Mouse (Mus musculus) hindbrain, embryonic 11.5 days (tissue): Measurements from ENCODE around the gene Crls1. TPM values are rescaled to one million over a fixed set of nuclear protein-coding genes. Genes with fewer than 3 reads are reported as not detected.

Source experiments
- ATAC-seq: fragments of 200-750 bp; cut with Nextera tagmentation; 2 replicates; pipeline ENCODE4 v1.8.0; 2017; ENCODE audit warnings: mild to moderate bottlenecking, moderate TSS enrichment, moderate library complexity; ENCODE audit not compliant: low FRiP score
- DNase-seq: peaks from one replicate; pipeline ENCODE4 v3.0.0-alpha.2; 2015; ENCODE audit warnings: low spot score
- H3K27ac ChIP-seq: fragments of 300-500 bp; sonication (generic); 2 replicates; pipeline ENCODE4 v1.5.1; 2014; ENCODE audit warnings: mild to moderate bottlenecking, low read depth, low read length
- H3K27me3 ChIP-seq: fragments of 300-500 bp; sonication (generic); 2 replicates; pipeline ENCODE4 v1.6.1; 2014; ENCODE audit warnings: mild to moderate bottlenecking, low read length, moderate library complexity, mixed read lengths; ENCODE audit not compliant: control insufficient read depth, insufficient read depth
- H3K36me3 ChIP-seq: fragments of 300-500 bp; sonication (generic); 2 replicates; pipeline ENCODE4 v1.6.1; 2014; ENCODE audit warnings: mild to moderate bottlenecking, low read length, moderate library complexity, mixed read lengths; ENCODE audit not compliant: control insufficient read depth, insufficient read depth
- H3K4me1 ChIP-seq: fragments of 300-500 bp; sonication (generic); replicated peaks from 2 replicates; pipeline ENCODE4 v1.6.1; 2014; ENCODE audit warnings: low read length, mixed read lengths; ENCODE audit not compliant: control insufficient read depth, insufficient read depth
- H3K4me2 ChIP-seq: fragments of 300-500 bp; sonication (generic); replicated peaks from 2 replicates; pipeline ENCODE4 v1.6.1; 2014; ENCODE audit warnings: mild to moderate bottlenecking, low read depth, low read length
- H3K4me3 ChIP-seq: fragments of 300-500 bp; sonication (generic); 2 replicates; pipeline ENCODE4 v1.5.1; 2014; ENCODE audit warnings: low read depth, low read length
- H3K9ac ChIP-seq: fragments of 300-500 bp; sonication (generic); 2 replicates; pipeline ENCODE4 v1.6.1; 2014; ENCODE audit warnings: low read depth, low read length
- H3K9me3 ChIP-seq: fragments of 300-500 bp; sonication (generic); 2 replicates; pipeline ENCODE4 v1.6.1; 2016; ENCODE audit warnings: low read length; ENCODE audit not compliant: control insufficient read depth
- WGBS: fragments of 180-500 bp; shearing (Covaris S2); extraction: QIAGEN DNeasy Blood & Tissue Kit; methylation state at CpG from one replicate; pipeline ENCODE4 v1.1.7; 2014; 5-methylcytosine and 5-hydroxymethylcytosine counted together
- polyA plus RNA-seq: library from polyadenylated mRNA; unstranded; fragments of >200 nt; fragmentation: Nextera tagmentation; extraction: Ambion mirVana; gene quantifications from 2 replicates; pipeline ENCODE4 v1.2.1, GENCODE M21; 2014

The Crls1 gene
- 11.5 and 21.7 TPM in 2 replicates for polyA plus RNA-seq

GRCm38 (mm10) chr2:132846407-132847358 lies at the start of gene Crls1:
Crls1 (plus strand) TSS chr2:132846666.
- peak within 1 kb of the TSS; percentile 76 for H3K27ac ChIP-seq
- peak within 1 kb of the TSS; percentile 87 for H3K4me3 ChIP-seq
- peak; percentile 98 for DNase-seq
- peaks cover 2% of the 10 kb centered on the region for H3K4me1 ChIP-seq
- peak; percentile 94 for ATAC-seq
- no peaks in the 10 kb centered on the region for H3K9me3 ChIP-seq
- H3K9ac ChIP-seq: peak within 1 kb of the TSS; percentile 85
- H3K27me3 ChIP-seq: no peaks in the 10 kb centered on the region
- under 1% methylated on average over 92 of the region's 96 CpGs for WGBS
- H3K4me2 ChIP-seq: peak within 1 kb of the TSS; percentile 78
- no peaks in the 10 kb centered on the region for H3K36me3 ChIP-seq

GRCm38 (mm10) chr2:132802976-132803375 lies 43.5 kb upstream of the Crls1 start:
- WGBS: 95% methylated on average over 2 of the region's 2 CpGs
- no peak for ATAC-seq
- H3K36me3 ChIP-seq: peaks cover 12% of the 10 kb centered on the region

GRCm38 (mm10) chr2:132815608-132816314 lies 30.7 kb upstream of the Crls1 start, which contains the start of the genes Trmt6 and Mcm8:
Trmt6 (minus strand) TSS chr2:132816055.
Mcm8 (plus strand) TSS chr2:132816141.
- DNase-seq (peak; percentile 96), ATAC-seq (peak; percentile 100)
- under 1% methylated on average over 59 of the region's 59 CpGs for WGBS
- no peaks in the 10 kb centered on the region for H3K9me3 ChIP-seq
- H3K27ac ChIP-seq: peak within 1 kb of the TSS; percentile 60; the same call in 1 of the 2 replicates
- no peaks in the 10 kb centered on the region for H3K36me3 ChIP-seq
- peaks cover 3% of the 10 kb centered on the region; the same call in 1 of the 2 replicates for H3K4me1 ChIP-seq
- H3K27me3 ChIP-seq: no peaks in the 10 kb centered on the region
- peak within 1 kb of the TSS; percentile 65 for H3K9ac ChIP-seq
- peak within 1 kb of the TSS; percentile 70 for H3K4me3 ChIP-seq
- peak within 1 kb of the TSS; percentile 65 for H3K4me2 ChIP-seq

More at GRCm38 (mm10) chr2:132802976-132803375, 43.5 kb upstream of the Crls1 start:
- no peak for DNase-seq
- Histone ChIP-seq H3K9me3 (no peaks in the 10 kb centered on the region), H3K4me3 (no peak overlapping the region), H3K27ac (no peak overlapping the region), H3K27me3 (no peaks in the 10 kb centered on the region), H3K4me2 (no peak overlapping the region), H3K4me1 (no peaks in the 10 kb centered on the region), H3K9ac (no peak overlapping the region)

- Histone ChIP-seq H3K27ac (no peak overlapping the region), H3K36me3 (0 out of 2 replicates have a peak, but pooled peaks cover 2% of the 10 kb centered on the region), H3K4me1 (no peaks in the 10 kb centered on the region), H3K9ac (no peak overlapping the region), H3K27me3 (no peaks in the 10 kb centered on the region), H3K4me3 (no peak overlapping the region), H3K9me3 (no peaks in the 10 kb centered on the region), H3K4me2 (no peak overlapping the region)
- DNase-seq: no peak
- WGBS: 96% methylated on average over 4 of the region's 4 CpGs
- no peak for ATAC-seq
Measured at GRCm38 (mm10) chr2:132841071-132841470, 5.4 kb upstream of the Crls1 start.

- H3K27ac ChIP-seq: no peak overlapping the region
- H3K9ac ChIP-seq: peak overlapping the region; percentile 85; the same call in 1 of the 2 replicates
- no peaks in the 10 kb centered on the region for H3K27me3 ChIP-seq
- H3K4me2 ChIP-seq: peak overlapping the region; percentile 78
- no peaks in the 10 kb centered on the region for H3K9me3 ChIP-seq
- 38% methylated on average over 7 of the region's 7 CpGs for WGBS
- peak overlapping the region; percentile 87 for H3K4me3 ChIP-seq
- ATAC-seq (no peak), DNase-seq (peak; percentile 5)
- H3K4me1 ChIP-seq: peaks cover 2% of the 10 kb centered on the region
- H3K36me3 ChIP-seq: no peaks in the 10 kb centered on the region
Measured at GRCm38 (mm10) chr2:132847581-132847980, 1.1 kb downstream of the Crls1 start.

- H3K36me3 ChIP-seq: no peaks in the 10 kb centered on the region
- no peak overlapping the region for H3K4me2 ChIP-seq
- peaks cover 2% of the 10 kb centered on the region for H3K4me1 ChIP-seq
- no peak overlapping the region for H3K9ac ChIP-seq
- H3K27ac ChIP-seq: no peak overlapping the region
- H3K27me3 ChIP-seq: no peaks in the 10 kb centered on the region
- WGBS: 92% methylated on average over 4 of the region's 4 CpGs
- no peak for DNase-seq
- no peaks in the 10 kb centered on the region for H3K9me3 ChIP-seq
- ATAC-seq: no peak
- no peak overlapping the region for H3K4me3 ChIP-seq
Measured at GRCm38 (mm10) chr2:132848361-132848760, 1.9 kb downstream of the Crls1 start.

- Histone ChIP-seq H3K4me2 (no peak overlapping the region), H3K27ac (no peak overlapping the region), H3K4me1 (peaks cover 2% of the 10 kb centered on the region), H3K36me3 (no peaks in the 10 kb centered on the region), H3K9ac (no peak overlapping the region), H3K9me3 (no peaks in the 10 kb centered on the region), H3K4me3 (no peak overlapping the region), H3K27me3 (no peaks in the 10 kb centered on the region)
- ATAC-seq: no peak
- no peak for DNase-seq
- WGBS: 92% methylated on average over 6 of the region's 6 CpGs
Measured at GRCm38 (mm10) chr2:132849141-132849540, 2.7 kb downstream of the Crls1 start.

- Histone ChIP-seq H3K27me3 (no peaks in the 10 kb centered on the region), H3K4me2 (no peak overlapping the region), H3K27ac (no peak overlapping the region), H3K36me3 (no peaks in the 10 kb centered on the region), H3K9ac (no peak overlapping the region), H3K9me3 (no peaks in the 10 kb centered on the region), H3K4me3 (no peak overlapping the region), H3K4me1 (no peaks in the 10 kb centered on the region)
- ATAC-seq (no peak), DNase-seq (no peak)
- 95% methylated on average over 1 of the region's 1 CpGs for WGBS
Measured at GRCm38 (mm10) chr2:132853051-132853450, 6.6 kb downstream of the Crls1 start.
